8 mouse cellular contexts compared by ENCODE assay signal in genomic region chr10:83359956-83360355, GRCm38 (mm10). TPM values are rescaled to one million over a fixed set of nuclear protein-coding genes. Genes with fewer than 3 reads are reported as not detected.
DNase-seq lines count a peak whose midpoint lies in the region; ATAC-seq and TF ChIP-seq lines count a peak whose summit lies in the region.

TSS of gene D10Wsu102e (plus strand) at chr10:83360221.

- peak; percentile 96 for ATAC-seq in cerebellum, adult (ENCODE audit: insufficient number of reproducible peaks, low FRiP score, low TSS enrichment)
- peak; percentile 98 for ATAC-seq in forebrain, embryonic 13.5 days
- peak; percentile 98 for ATAC-seq in liver, postnatal 0 days
- ATAC-seq in neural tube, embryonic 14.5 days (ENCODE audit: low read depth): peak; percentile 98

- H3K4me2 ChIP-seq in forebrain, embryonic 13.5 days: peak within 1 kb of the TSS; percentile 84
- H3K4me2 ChIP-seq in liver, postnatal 0 days (ENCODE audit: low read depth, low read length): peak within 1 kb of the TSS; percentile 85
- H3K4me2 ChIP-seq in neural tube, embryonic 14.5 days (ENCODE audit: low read depth, low read length): peak within 1 kb of the TSS; percentile 76

- H3K4me3 ChIP-seq in ES-Bruce4 (ENCODE audit: low read depth, low read length): peak within 1 kb of the TSS; percentile 97
- H3K4me3 ChIP-seq in forebrain, embryonic 13.5 days: peak within 1 kb of the TSS; percentile 92
- H3K4me3 ChIP-seq in liver, postnatal 0 days (ENCODE audit: low read depth, low read length): peak within 1 kb of the TSS; percentile 85
- peak within 1 kb of the TSS; percentile 70 for H3K4me3 ChIP-seq in neural tube, embryonic 14.5 days (ENCODE audit: low read depth, low read length)

- no peaks in the 10 kb centered on the region for H3K4me1 ChIP-seq in ES-Bruce4 (ENCODE audit: control insufficient read depth, insufficient read depth, low read length)
- peaks cover 18% of the 10 kb centered on the region for H3K4me1 ChIP-seq in forebrain, embryonic 13.5 days
- peaks cover 18% of the 10 kb centered on the region for H3K4me1 ChIP-seq in liver, postnatal 0 days (ENCODE audit: insufficient read depth)
- H3K4me1 ChIP-seq in neural tube, embryonic 14.5 days (ENCODE audit: control insufficient read depth, insufficient read depth, low read length): peaks cover 11% of the 10 kb centered on the region

- H3K9ac ChIP-seq in ES-Bruce4 (ENCODE audit: low read depth, poor library complexity, severe bottlenecking): peak within 1 kb of the TSS; percentile 94
- peak within 1 kb of the TSS; percentile 90 for H3K9ac ChIP-seq in forebrain, embryonic 13.5 days
- H3K9ac ChIP-seq in liver, postnatal 0 days (replicated peaks): peak within 1 kb of the TSS; percentile 79
- H3K9ac ChIP-seq in neural tube, embryonic 14.5 days (replicated peaks; ENCODE audit: low read depth, low read length): peak within 1 kb of the TSS; percentile 79

- no peaks in the 10 kb centered on the region; the same call in 1 of the 2 replicates for H3K9me3 ChIP-seq in ES-Bruce4 (replicated peaks; ENCODE audit: control insufficient read depth, insufficient read depth, low read length, poor library complexity, severe bottlenecking)
- no peaks in the 10 kb centered on the region for H3K9me3 ChIP-seq in forebrain, embryonic 13.5 days (replicated peaks)
- no peaks in the 10 kb centered on the region for H3K9me3 ChIP-seq in liver, postnatal 0 days (ENCODE audit: low read length)
- H3K9me3 ChIP-seq in neural tube, embryonic 14.5 days (ENCODE audit: control insufficient read depth, low read length): no peaks in the 10 kb centered on the region

- H3K36me3 ChIP-seq in ES-Bruce4 (ENCODE audit: control insufficient read depth, insufficient read depth, low read length, poor library complexity, severe bottlenecking): peaks cover 25% of the 10 kb centered on the region
- peaks cover 27% of the 10 kb centered on the region for H3K36me3 ChIP-seq in forebrain, embryonic 13.5 days (ENCODE audit: poor library complexity, severe bottlenecking)
- peaks cover 15% of the 10 kb centered on the region for H3K36me3 ChIP-seq in liver, postnatal 0 days (replicated peaks; ENCODE audit: insufficient read depth, low read length)
- peaks cover 8% of the 10 kb centered on the region; the same call in 1 of the 2 replicates for H3K36me3 ChIP-seq in neural tube, embryonic 14.5 days (ENCODE audit: control insufficient read depth, insufficient read depth, low read length)

- no peak for TF ChIP-seq EP300 in ES-Bruce4 (IDR thresholded peaks at IDR 0.05; ENCODE audit: insufficient read depth, low read depth, low read length)
- TF ChIP-seq EP300 in liver, postnatal 0 days (IDR thresholded peaks at IDR 0.05; ENCODE audit: low read depth): no peak; the same call in 1 of the 2 replicates

- no peak for TF ChIP-seq CTCF in ES-Bruce4 (IDR thresholded peaks at IDR 0.05; ENCODE audit: low read depth, low read length)
- no peak for TF ChIP-seq CTCF in liver, postnatal 0 days (IDR thresholded peaks at IDR 0.05; ENCODE audit: low read depth)

- no peak within 1 kb of the TSS for H3K27ac ChIP-seq in ES-Bruce4 (ENCODE audit: insufficient read depth, low read length)
- peak within 1 kb of the TSS; percentile 70 for H3K27ac ChIP-seq in forebrain, embryonic 13.5 days
- H3K27ac ChIP-seq in liver, postnatal 0 days (ENCODE audit: low read depth): peak within 1 kb of the TSS; percentile 69
- H3K27ac ChIP-seq in neural tube, embryonic 14.5 days (ENCODE audit: low read depth, low read length): peak within 1 kb of the TSS; percentile 62

- peak; percentile 68 for TF ChIP-seq POLR2A in ES-Bruce4 (IDR thresholded peaks at IDR 0.05; ENCODE audit: insufficient read depth, low read length)

- DNase-seq in heart, postnatal 10 days: peak; percentile 97 to 98
- peak; percentile 89 for DNase-seq in large intestine, adult 2 months (ENCODE audit: low read depth, low spot score)
- DNase-seq in liver, postnatal 0 days: peak; percentile 98
- DNase-seq in testis, postnatal 10 days (ENCODE audit: low spot score): peak; percentile 98

- intact Hi-C loops in heart, postnatal 10 days (cut with DNase I): loop anchor here (2.0 to 5.0 kb wide), 2 partner anchors 138 to 183 kb away; partner anchors contain the start of gene Washc4

- WGBS in forebrain, embryonic 13.5 days: under 1% methylated on average over 30 of the region's 30 CpGs
- 1% methylated on average over 30 of the region's 30 CpGs for WGBS in large intestine, adult 2 months
- under 1% methylated on average over 30 of the region's 30 CpGs for WGBS in liver, postnatal 0 days (ENCODE audit: insufficient replicate concordance)
- whole genome bisulfite sequencing in neural tube, embryonic 14.5 days: 1% methylated on average over 30 of the region's 30 CpGs

- no peaks in the 10 kb centered on the region for H3K27me3 ChIP-seq in ES-Bruce4 (ENCODE audit: control insufficient read depth, insufficient read depth, low read length, poor library complexity, severe bottlenecking)
- H3K27me3 ChIP-seq in forebrain, embryonic 13.5 days: no peaks in the 10 kb centered on the region
- H3K27me3 ChIP-seq in liver, postnatal 0 days (ENCODE audit: insufficient read depth, low read length): no peaks in the 10 kb centered on the region
- H3K27me3 ChIP-seq in neural tube, embryonic 14.5 days (ENCODE audit: control insufficient read depth, insufficient read depth, low read length): no peaks in the 10 kb centered on the region

RNA-seq across cellular contexts. Expression of gene D10Wsu102e, which starts in this region (rescaled TPM):
- polyA plus RNA-seq in ES-Bruce4 (2011; ENCODE audit: insufficient read depth, insufficient read length, low read depth, missing spikeins): 8.9 TPM in 2 replicates
- polyA plus RNA-seq in forebrain, embryonic 13.5 days (2015; fragmentation: Nextera tagmentation; extraction: Ambion mirVana): 1.1 and 1.2 TPM in 2 replicates
- total RNA-seq in heart, postnatal 10 days (2021): under 1 TPM; 0.69 to 0.72 TPM
- 0.22 and 0.26 TPM in 2 replicates for polyA plus RNA-seq in large intestine, adult 2 months (2012; rRNA removed)
- polyA plus RNA-seq in liver, postnatal 0 days (2015; fragmentation: Nextera tagmentation; extraction: Ambion mirVana): 0.14 and 0.16 TPM in 2 replicates
- polyA plus RNA-seq in neural tube, embryonic 14.5 days (2014; fragmentation: Nextera tagmentation; extraction: Ambion mirVana): 1.2 TPM in 2 replicates

Comparison
In these comparisons a context has a peak if more than half of its experiments do, and no peak if none do; other contexts are left out.
1. Peak in DNase-seq in heart, postnatal 10 days; RNA of the gene not detected or under 1 TPM.
2. Peak in DNase-seq in large intestine, adult 2 months; RNA of the gene not detected or under 1 TPM.
3. Peak in DNase-seq, ATAC-seq, H3K4me3 ChIP-seq, H3K27ac ChIP-seq, H3K9ac ChIP-seq and H3K4me2 ChIP-seq in liver, postnatal 0 days; RNA of the gene not detected or under 1 TPM.